Mouse (Mus musculus) cerebellum, postnatal 25 days (tissue): Measurements from ENCODE around the gene Ptpro.

Experiments
- DNase-seq, 2 experiments: peaks; one replicate each; pipeline ENCODE4 v3.0.0; 2021; ENCODE audit warnings: mixed read lengths in 2 of 2

Ptpro gene

DNA sequence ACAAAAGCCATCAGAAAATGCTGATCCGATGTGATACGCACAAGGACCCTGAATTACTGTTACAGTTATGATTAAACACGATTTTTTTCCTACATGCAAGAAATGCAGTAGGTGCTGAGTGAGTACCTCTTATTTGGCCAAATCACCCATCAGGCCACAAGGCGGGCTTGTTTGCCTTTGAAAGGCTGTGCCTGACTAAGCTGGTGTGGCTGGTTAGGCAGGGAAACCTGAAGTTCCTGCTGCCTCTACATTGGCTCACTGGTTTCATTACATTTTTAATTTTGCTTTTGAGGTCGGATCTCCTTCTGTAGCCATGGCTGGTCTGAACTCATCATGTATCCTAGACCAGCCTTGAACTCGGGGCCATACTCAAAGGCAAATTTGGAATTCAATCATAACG is 250.9 kb downstream of the Ptpro start:
- no peak for DNase-seq

DNA sequence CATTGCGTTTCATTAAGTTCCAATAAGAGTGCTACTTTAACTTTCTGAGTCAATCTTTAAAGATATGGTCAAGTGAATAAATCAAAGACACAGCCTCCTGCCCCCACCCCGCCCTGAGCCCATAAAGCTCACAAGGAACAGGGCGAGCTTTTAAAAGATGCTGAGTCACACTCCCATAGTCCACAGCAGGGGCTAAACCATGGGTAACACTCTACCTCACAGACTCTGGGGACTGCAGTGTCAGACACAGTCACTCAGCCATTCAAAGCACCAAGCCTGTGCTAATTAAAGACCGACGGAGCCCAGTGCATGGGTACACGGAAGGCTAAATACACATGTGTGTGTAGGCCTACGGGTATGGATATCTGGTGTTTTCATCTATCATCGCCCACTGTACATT is 251.3 kb downstream of the Ptpro start:
- DNase-seq: no peak

DNA sequence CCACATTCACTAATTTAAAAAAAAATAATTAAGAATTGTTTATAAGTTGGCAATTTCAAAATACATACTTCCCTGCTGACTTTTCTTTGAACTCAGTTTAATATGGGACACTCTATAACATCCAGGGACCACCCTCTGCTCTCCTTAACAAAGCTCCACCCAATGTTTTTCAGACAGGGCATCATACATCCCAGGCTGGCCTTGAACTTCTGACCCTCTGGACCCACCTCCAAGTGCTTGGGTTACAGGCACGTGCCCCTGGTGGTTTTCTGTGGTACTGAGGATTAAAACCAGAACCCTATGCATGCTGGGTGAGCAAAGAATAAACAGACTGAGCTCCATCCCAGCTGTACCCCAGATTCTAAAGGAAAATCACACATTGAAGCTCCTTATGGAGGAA is 251.9 kb downstream of the Ptpro start:
- DNase-seq: no peak

DNA sequence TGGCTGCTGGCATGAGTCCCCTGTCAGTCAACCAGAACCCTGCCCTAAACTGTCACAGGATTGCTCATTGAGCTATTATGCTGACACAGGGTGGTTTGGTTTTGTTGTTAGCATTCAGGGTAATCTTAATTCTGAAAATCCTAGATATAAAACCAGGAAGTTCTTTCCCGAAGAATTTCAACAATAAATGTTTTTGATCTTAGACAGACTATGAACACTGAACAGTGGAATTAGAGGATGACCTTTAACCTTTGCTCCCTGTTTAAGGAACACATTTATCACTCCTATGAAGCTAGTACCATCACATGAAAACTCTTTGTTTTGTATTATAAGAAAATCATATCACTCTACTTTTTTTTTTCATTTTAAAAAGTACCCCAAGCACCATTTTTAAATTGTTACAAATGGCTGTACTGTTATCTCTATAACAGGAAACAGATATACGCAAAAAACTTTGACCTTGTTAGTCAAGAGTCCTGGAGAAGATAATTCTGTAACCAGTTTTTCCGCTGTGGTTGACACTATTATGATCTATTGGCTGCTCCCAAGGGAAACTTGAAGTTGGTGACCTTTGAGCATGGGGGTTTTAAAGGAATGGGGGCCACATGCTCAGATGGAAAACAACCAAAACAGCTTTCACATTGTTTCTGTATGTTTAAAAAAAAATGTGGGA is 253.6 kb downstream of the Ptpro start:
- DNase-seq: no peak

DNA sequence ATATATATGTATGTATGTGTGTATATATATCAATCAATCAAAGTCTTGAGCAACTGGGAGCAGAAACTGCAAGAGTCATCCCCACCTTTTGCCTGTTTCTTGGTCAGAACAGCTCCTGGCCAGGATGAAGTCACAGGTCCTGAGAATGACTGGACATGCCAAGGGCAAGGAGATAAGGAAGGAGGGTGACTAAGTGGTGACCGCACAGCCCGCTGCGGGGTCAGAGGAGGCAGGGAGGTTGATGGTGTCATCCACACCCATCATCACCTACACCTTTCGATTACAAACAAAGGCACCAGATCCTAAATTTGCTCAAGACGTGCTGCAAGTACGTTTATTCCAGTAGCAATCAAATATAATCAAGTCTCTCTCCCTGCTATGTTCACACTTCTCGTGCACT is 254.4 kb downstream of the Ptpro start:
- no peak for DNase-seq

DNA sequence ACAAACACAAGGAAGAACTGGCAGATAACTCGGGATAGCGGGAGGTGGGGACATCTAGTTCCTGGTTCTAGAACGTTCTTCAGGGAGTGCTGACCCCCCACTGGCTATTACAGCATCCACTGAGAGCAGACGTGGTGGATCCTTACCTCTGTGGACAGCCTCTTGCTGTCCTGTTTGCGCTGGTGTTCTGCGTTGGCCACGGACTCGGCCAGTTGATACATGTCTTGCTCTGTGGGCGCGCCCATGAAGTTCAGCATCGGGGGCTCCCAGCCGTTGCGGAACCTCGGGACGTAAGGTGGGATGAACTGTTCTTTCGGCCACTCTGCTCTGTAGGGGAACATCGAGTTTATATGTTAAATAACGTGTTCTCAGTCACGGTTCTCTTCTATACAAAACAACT is 256.8 kb downstream of the Ptpro start:
- DNase-seq: no peak

DNA sequence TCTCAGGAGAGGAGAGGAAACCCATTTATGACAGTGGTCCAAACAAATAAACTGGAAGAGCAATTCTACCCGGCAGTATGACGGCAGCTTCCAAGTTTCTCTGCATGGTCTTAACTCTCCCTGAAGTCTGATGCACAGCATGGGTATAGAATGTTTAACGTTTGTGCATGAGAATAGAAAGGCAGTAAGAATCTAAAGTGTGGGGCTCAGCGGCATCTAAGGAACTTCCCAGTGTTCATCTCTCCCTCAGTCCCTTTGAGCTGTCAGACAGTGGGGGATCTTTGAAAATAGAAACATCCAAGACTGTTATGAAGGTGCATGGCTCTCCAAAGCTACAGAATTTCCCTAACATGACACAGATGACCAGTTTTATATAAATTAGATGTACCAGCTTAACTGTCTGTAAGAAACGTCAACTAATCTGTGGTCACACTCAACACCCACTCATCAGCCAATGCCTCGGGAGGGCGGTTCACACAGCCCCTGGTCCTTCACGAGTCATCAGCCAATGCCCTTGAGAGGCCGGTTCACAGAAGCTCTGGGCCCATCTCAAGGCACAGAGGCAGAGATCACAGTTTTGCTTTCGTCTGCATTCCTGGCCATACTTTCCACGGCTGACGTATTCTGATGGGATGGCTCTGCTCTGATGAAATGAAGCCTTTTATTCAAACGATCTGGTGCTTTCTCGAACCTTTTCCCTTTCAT is 257.4 kb downstream of the Ptpro start:
- no peak for DNase-seq

DNA sequence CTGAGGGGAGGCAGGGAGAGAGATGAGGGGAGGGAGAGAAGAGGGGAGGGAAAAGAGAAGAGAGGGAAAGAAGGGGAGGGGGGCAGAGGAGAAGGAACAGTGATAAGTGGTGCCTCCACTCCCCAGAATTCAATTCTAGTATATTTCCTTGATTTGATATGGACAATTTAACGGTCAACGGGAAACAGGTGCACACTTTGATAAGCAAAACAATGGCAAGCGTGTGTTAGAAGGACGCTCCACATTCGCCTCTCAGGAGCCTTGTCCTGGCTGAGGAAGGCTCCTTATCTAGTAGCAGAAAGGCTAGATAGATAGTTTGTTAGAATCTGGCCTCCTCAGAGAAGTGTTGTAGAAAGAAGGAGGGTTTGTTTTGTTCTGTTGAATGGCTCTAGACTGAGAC is 260.6 kb downstream of the Ptpro start:
- DNase-seq: no peak
